Mouse (Mus musculus) gastrocnemius, postnatal 25 days (tissue): Measurements from ENCODE around the gene Thada. TPM values are rescaled to one million over a fixed set of nuclear protein-coding genes. Genes with fewer than 3 reads are reported as not detected.

ENCODE experiments used
- DNase-seq: peaks from one replicate; pipeline ENCODE4 v3.0.0; 2022
- long read RNA-seq, 2 experiments: library from polyadenylated mRNA; stranded (forward); transcript quantifications; one replicate each; pipeline ENCODE4 v2.0.0; 2021
- total RNA-seq, 2 experiments: library from RNA; stranded (reverse); gene quantifications; 1 replicate in 1 of 2; 2 replicates in 1 of 2; pipeline ENCODE4 v1.2.3; 2021

Gene Thada
- total RNA-seq: 1 to 10 TPM; 4.5 to 5.4 TPM
- long read RNA-seq, experiment 1, partial matches to known transcripts: 1 of 2 reads
- long read RNA-seq, experiment 1, other reads (novel, unspliced or antisense): 1 of 2 reads
- long read RNA-seq, experiment 2, full-length matches to known transcripts: 1 of 5 reads
- long read RNA-seq, experiment 2, partial matches to known transcripts: 1 of 5 reads
- long read RNA-seq, experiment 2, other reads (novel, unspliced or antisense): 3 of 5 reads

DNA sequence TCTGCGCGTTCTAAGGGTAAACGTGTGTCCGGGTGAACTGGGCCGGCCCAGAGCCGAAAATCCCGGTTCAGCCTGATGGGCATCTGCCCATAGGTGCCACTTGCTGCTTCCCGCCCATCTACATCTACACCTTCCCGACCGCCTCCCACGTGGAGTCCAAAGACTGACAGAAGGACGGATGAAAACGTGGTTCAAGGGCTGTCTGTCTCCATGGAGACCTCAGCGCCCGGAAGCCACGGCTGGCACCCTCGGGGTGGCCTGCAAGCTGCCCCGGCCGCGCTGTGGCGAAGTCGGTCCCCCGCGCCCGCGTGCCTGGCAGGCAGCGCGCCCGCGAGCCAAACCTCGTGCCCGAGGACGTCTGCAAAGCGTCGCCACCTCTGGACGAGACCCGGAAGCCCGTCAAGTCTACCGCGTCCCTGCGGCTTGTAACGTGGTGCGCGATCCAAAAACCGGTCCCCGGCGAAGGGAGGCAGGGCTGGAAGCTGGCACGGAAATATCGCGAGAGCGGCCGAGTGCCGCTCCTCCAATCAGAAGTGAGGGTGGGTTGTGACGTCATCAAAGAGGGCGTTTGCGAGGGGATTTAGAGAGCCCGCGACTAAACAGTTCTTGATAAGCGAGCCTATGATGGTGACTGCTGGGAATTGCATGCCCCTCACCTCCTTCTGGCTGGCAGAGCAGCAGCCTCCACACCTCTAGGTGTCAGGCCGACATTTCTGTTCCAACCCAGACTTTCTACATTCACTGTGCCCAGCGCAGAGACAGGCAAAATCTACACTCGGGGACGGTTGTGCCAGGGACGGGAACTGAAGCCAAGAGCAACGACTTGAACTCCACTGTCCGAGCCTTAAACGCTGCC is at the start of gene Thada:
Thada (minus strand) TSS at position 453 of the 856 bp plus-strand sequence.
- peak; percentile 96 for DNase-seq

DNA sequence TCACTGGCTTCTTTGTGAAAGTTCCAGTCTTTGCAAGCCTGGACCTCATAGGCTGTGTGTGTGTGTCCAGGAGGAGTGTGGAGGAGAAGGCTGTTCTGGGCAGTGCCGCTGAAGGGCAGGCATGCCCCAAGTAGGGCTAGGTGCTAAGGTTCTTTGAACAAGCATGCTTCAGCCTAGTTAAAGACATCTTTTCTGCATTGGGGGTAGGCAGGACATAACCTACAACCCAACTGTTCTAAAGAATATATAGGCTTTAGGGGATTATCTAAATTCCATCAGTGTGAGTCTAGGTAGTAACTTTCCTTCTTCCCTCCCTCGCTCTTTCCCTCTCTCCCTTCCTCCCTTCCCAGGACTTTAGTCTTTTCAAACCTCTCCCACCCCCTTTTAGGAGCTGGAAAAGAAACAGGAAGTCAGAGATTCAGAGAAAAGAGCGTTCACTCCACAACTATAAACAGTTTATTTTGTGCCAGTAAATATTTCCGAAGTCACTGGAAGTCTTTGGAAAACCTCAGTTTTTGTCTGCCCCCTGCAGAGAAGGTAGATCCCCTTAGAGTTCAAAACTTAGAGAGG is 46.6 kb upstream of the Thada start:
- DNase-seq: no peak

DNA sequence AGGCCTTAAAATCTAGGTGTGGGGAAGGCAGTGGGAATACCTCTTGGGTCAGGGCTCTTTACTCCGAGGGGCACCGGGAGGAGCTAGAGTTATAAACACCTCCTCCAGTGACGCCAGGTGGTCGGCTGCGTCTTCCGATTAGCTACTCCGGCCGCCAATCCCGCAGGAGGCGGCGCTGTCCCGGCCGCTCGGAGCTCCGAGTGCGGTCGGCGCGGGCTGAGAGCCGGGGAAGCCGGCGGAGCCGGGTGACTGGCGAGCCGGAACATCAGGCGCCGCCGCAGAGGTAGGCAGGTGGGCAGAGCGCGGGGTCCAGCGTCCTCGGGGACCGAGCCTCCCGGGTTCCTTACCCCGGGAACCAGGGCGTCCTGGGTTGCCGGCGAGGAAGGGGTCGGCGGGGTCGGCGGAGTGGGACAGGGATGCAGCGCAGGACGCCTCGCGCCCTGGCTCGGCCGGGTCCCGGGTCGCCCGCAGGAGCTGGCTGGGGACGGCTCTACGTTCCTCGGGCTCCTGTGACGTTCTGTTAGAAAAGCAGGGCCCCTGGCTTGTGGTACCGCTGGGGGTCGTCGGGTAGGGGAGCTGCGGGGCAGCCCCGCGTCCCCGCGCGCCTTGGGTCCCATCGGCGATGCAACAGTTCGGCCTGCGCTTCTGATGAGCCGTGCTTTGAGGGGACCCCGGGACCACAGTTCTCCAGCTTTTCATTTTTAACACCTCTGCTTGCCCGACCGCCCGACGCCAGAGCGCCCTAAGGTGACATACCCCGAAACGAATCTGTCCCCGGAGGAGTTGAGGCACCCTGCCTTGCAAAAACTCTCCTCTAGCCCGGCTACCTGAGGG is 45.9 kb upstream of the Thada start, which contains the start of gene Plekhh2:
Plekhh2 (plus strand) TSS at position 214 of the 834 bp plus-strand sequence.
- DNase-seq: peak; percentile 85

DNA sequence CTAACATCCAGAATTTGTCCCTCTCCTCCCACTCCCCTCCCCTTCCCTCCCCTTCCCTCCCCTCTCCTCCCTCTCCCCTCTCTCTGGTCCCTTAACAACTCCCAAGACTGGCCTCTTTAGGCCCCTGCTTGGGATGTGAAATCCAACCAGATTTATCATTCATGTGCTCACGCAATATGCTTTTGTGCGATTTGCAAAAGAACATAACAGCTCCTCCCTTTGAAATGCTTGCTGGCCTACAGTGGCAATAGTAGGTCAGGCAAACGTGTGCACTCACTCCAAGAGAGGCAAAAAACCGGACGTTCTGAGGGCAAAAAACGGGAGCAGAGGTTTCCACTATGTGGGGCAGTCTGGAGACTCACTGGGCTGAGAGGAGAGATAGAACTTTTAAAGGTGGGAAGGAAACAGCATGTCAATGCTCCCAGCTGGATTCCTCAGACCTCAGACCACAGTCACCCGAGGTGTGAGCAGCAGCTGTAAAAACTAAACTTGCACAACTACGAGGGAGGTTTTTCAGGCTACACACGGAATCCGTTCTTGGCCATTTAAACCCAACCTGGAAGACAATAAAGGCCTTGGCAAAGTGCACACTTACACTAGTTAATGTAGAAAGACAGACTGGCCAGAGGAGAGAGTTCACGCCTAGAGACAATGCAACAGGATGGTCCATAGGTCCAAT is 45.1 kb upstream of the Thada start:
- no peak for DNase-seq

DNA sequence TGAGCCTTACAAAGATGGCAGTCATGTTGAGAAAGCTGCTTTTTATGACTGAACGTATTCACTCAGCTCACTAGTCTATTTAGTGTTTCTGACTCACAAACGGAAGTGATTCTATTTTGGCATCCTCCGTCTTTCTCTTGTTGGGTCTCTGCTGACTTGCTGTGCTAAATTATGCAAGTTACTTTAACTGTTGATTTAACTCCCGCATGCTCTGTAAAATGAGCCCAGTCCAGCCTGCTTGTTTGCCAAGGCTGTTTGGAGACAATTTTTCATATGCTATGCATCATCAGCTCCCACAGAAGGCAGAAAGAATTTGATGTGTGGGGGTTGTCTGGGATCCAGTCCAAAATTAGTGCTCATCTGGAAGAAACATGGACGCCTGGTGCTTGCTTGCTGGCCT is 44.4 kb upstream of the Thada start:
- DNase-seq: no peak

DNA sequence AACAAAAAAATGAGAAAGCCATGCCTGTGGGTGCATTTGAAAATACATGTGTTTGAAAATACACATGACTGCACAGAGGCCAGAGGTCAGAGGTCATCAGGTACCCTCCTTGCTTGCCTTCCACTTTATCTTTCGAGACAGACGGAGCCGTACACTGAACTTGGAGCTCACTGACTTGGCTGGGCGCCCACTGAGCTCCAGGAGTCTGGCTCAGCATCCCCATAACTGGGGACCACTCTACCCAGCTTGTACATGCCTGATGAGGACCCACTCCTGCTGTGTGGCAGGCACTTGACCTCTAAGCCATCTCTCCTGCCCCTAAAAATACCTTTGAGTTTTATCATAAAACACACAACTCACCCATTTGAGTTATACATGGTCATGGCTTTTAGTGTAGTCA is 43.2 kb upstream of the Thada start:
- DNase-seq: no peak

DNA sequence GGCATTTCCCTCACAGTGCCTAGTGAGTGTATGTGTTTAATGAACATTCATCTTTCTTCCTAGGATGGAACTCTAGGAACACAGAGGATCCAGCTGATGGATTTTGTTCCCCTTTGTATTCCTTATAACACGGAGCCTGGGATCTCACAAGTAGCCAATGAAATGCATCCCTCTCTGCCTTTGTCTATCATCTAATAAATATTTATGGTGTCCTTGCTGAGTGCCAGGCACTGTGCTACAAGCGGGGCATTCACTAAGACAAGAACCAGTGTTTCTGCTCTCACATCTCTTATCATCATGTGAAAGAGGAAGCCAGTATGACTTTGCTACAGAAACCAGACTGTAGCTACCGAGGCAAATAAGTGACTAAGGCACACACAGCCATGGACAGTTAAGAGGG is 42.7 kb upstream of the Thada start:
- DNase-seq: no peak

DNA sequence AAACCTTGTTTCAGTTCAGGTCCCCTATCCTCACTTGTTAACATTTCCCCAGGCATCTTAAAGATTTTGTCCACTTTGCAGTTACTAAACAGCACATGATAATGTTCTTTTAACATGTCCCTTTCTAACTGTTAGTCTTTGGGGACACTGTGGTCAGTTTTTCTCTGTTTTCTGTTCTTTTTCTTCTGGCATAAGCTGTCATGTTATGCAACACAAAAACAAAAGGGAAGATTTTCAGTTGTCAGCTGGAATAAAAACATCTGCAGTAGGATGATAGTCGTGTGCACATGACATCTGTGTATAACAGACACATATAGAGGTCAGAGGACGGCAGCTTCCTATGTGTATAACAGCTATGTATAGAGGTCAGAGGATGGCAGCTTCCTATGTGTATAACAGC is 39.9 kb upstream of the Thada start:
- no peak for DNase-seq

DNA sequence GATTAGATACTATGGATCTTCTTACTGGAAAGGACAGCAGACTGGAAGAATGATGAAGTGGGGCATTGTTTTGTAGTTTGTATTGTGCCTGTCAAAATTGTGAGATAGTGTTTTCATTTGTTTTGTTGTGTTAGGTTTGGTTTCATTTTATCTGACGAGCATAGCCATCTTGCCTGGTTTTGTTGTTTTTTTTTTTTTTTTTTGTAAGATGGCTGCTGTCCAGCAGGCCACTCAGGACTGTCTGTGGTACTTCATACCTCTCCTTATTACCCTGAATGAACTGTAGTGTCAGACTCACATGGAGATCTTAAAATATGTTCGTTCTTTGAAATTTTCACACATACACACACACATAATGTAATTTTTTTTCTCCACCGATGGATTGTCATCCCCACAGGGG is 36.3 kb upstream of the Thada start:
- no peak for DNase-seq

DNA sequence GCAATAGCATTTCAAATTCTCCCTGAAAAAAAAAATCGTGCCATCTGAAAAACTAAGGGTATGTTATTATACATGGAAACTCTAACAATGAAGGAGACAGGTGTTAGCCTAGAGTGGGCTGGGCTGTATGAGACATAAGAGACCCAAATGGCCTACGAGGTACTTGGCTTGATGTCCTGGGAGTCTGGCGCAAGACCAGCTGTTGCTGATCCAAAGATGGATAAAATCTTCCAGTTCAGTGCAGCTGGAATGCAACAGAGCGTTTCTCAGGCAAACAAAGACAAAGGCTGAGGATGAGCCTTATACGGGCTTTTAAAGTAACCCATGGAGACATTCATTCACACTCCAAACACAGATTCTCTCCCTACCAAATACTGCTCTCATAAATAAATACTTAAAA is 32.6 kb upstream of the Thada start:
- DNase-seq: peak; percentile 21

DNA sequence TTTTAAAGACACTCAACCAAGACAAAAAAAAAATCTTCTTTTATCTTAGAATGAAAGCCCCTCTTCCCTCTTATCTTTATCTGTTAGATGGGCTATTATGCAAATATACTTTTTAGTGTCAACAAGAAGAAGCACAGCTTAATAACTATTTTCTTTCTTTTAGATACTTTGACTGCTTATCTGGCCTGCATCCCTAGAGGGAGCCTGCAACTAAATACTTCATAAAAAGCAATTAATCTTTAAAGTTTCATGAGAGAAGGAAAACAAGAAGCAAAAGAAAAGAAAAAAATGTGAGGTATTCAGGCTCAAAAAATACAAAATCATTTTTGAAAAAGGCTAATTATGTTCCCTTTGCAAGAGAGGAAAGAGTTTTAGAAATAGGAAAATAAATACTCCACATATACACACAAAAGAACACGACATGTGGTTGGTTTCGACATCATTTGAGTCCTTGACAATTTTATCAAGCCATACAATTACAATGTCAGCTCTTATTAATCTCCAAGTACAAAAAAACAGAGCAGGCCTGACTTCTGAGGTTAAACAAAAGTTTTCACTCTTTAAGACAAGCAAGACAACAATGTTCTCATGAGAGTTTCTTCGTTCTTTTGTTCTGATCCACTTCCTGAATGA is 32.1 kb upstream of the Thada start:
- DNase-seq: no peak

DNA sequence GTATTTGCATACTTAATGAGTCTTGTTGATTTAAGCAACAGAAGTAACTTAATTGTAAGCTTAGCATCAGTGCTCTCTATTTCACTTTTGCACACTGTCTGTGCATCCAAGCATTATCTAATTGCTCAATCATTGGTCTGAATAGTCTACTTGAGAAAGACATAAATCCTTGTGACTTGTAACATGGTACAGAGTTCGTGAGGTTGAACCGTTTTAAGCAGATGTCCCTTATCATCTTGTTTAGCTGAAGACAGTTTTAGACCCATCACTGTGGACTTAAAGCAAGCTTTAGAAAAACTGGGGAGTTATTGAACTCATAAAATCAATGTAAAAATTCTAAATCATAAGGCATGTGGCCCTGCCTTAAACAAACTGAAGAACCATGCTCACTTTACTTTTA is 31.6 kb upstream of the Thada start:
- DNase-seq: no peak

DNA sequence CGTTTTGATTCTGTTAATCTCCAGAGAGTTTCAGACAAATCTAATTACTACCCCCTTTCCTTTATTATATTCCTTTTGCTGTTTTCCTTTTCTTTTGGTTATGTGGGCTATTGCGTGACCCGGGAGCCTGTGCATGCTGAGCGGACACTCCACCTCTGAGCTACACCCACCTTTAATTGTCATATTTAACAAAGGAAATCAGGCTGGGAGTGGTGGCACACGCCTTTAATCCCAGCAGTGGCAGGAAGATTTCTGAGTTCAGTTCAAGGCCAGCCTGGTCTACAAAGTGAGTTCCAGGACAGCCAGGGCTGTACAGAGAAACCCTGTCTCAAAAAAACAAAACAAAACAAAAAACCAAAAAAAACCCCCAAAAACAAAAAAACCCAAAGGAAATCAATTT is 31.0 kb upstream of the Thada start:
- DNase-seq: no peak

DNA sequence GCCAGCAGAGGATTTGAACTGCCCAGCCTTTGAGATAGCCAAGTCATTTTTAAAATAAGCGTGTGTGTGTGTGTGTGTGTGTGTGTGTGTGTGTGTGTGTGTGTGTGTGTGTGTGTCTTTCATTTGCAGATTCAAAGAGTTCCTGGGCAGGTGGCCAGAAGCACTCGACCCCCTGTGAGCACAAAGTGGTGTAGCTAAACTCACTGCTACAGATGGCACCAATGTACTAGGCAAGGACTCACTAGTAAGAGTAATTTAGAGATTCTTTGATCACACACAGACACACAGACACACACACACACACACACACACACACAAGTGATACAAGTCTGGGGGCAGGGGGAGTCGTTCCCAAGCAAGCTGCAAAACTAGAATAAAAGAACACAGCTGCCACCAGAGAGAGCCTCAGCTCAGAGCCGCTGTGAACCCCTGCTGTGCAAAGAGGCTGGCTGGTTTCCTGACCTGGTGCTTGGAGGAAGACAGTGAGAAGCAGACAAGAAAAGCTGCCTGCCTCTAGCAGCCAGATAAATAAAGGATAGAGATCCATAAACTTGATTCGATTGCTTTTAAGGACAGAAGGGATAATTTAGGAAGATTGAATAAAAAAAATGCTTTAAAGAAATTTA is 26.4 kb upstream of the Thada start:
- DNase-seq: no peak

DNA sequence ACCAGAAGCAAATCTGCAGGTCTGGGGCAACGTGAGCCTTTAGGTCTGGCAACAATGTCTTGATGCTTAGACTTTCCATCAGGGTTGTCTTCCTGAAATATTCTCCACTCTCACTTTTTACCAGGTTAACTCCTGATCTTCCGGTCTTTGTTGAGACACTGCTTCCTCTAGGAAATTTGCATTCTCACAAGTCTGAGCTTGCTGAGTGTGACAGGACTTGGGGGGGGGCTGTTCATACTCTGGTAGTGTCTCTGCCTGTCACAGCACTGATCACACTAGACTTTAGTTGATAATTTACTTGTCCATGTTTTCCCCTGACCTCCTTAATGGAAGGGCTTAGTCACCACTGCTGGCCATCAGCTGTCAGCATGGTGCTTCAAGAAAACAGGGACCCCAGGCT is 21.4 kb upstream of the Thada start:
- DNase-seq: no peak

DNA sequence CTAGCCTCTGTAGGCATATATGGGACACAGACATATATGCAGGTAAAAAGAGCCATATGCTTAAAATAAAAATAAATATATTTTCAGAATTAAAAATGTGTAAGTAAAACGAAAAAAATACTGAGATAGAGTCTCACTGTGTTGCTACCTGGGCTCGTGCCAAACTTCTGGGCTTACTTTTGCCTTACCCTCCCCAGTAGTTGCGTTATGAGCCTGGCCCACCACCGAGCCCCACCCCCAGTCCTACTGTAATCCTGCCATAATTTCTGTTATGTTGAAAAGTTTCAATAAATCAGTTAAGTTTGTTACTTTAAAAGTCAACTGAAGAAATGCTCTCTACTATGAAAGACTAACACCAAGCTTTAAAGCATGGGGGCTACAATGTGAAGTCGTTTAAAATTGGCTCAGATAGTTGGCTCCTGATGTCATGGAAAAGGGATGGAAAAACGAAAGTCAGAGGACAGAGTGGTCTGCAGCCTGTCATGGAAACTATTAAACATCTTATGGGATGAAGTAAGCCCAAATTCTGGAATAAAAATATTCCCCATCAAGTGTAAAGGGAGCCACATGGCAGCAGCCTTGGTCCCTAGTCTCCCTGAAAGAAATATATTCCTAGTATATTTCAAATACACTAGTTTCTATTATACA is 17.8 kb upstream of the Thada start:
- no peak for DNase-seq

DNA sequence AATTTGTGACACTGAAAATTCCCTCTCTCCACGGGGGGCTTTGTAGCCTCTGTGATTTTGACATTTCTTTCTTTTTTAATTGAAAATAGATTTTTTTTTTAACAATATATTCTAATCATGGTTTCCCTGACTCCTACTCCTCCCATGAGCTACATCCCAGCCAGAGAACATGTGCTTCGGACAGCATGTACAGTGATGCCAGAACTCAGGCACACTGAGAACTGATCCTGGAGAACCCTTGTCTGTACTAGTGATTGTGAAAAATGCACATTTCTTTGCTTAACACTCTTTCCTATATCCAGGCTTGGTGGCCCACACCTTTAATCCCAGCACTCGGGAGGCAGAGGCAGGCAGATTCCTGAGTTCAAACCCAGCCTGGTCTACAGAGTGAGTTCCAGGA is 16.8 kb upstream of the Thada start:
- DNase-seq: no peak

DNA sequence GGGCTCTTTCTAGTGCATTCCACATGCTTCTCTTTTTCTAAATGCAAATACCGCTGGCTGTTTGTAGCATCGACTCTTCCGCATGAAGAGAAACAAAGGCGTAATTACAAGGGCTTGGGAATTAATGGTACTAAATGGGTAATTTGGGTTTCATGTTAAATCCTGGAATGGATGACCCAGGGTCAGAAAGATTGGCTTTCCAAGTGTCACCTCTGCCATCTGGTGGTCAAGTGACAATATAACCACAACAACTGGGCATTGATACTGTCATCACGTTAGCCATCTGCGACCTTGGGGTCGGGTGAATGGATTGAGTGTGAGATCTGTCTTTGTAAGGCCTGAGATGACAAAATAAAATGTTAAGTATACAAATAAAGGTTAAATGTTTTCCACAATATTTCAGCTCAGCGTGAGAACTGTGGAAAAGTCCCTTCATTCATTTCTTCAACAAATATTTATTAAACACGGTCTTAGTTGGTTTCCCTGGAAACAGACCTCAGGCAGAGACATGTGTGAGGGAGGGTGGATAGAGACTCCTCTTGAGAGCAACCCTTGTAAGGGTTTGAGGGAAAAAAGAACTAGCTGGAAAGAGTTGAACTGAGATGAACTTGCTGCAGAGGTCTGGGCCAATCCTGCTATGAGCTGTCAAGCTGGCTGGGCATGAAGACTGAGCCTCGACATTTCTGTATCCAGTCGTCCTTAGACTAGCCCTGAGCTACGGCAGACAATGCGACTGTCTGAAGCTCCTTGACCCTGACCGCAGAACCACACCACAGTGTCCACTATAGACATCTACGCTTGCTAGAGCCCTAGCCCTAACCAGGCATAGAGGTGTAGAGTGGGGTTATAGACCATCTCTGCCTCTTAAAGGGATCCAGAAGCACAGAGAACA is 14.7 kb upstream of the Thada start:
- no peak for DNase-seq

DNA sequence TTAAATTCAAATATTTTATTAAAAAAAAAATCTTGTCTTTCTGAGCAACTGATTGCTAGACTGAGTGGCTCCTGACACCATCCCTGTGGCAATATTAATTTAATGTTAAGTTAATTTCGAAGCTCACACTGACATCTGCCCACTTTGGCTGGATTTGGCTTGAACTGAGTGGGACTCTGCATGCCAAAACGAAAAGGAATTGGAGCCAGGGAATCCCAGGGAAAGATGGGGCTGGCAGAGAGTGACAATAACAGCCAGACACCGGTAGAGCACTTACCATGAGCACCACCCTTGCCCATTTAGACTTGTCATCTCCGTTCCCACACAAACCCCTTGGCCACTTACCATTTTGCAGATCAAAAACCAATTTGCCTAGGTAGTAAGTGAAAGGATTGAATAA is 12.3 kb upstream of the Thada start:
- no peak for DNase-seq
